Mouse (Mus musculus) brain, embryonic 14.5 days (tissue): ENCODE measurements around the gene Golph3l.

Experiments used
- CTCF ChIP-seq: fragments of 200-500 bp; IDR thresholded peaks from 2 replicates; pipeline ENCODE4 v1.5.1; 2012; ENCODE audit warnings: inconsistent platforms, mild to moderate bottlenecking, moderate library complexity, borderline replicate concordance; ENCODE audit not compliant: insufficient read depth, insufficient read length; ENCODE audit errors: extremely low read depth
- POLR2A ChIP-seq: fragments of 200-500 bp; IDR thresholded peaks from 2 replicates; pipeline ENCODE4 v1.6.1; 2012; ENCODE audit warnings: mild to moderate bottlenecking, inconsistent platforms, borderline replicate concordance; ENCODE audit not compliant: poor library complexity, insufficient read depth, insufficient read length, severe bottlenecking; ENCODE audit errors: extremely low read depth

GRCm38 (mm10) chr3:95663969-95664608 lies 75.4 kb downstream of the Golph3l start:
- TF ChIP-seq CTCF (no peak), POLR2A (no peak)
